Mouse (Mus musculus) lung, postnatal 25 days (tissue): ENCODE results near the gene Tnfsf10.

ENCODE experiments used
- DNase-seq: peaks from one replicate; pipeline ENCODE4 v3.0.0; 2022; ENCODE audit warnings: low spot score

The Tnfsf10 gene

DNA sequence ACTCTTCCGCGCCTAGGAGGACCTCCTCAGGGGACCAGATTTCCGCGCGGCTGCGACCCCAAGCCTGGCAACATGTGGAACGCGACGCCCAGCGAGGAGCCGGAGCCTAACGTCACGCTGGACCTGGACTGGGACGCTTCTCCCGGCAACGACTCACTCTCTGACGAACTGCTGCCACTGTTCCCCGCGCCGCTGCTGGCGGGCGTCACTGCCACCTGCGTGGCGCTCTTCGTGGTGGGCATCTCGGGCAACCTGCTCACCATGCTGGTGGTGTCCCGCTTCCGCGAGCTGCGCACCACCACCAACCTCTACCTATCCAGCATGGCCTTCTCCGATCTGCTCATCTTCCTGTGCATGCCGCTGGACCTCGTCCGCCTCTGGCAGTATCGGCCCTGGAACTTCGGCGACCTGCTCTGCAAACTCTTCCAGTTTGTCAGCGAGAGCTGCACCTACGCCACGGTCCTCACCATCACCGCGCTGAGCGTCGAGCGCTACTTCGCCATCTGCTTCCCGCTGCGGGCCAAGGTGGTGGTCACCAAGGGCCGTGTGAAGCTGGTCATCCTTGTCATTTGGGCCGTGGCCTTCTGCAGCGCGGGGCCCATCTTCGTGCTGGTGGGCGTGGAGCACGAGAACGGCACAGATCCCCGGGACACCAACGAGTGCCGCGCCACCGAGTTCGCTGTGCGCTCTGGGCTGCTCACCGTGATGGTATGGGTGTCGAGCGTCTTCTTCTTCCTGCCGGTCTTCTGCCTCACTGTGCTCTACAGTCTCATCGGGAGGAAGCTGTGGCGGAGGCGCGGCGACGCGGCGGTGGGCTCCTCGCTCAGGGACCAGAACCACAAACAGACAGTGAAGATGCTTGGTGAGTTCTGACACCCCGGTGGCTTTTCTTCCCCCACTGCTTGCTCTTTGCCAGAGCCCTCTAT, 55.2 kb downstream of the Tnfsf10 start:
- no peak for DNase-seq

DNA sequence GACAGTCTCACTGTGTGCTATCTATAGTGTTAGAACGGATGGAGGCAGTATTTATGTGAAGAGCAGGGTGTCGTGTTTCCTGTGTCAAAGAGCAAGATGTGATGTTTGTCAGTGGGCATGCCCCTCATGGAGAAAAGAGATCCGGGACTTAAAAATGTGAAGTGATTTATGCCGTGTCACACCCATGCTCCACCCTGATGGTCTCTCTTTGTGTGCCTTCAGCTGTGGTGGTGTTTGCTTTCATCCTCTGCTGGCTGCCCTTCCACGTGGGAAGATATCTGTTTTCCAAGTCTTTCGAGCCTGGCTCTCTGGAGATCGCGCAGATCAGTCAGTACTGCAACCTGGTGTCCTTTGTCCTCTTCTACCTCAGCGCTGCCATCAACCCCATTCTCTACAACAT, 57.6 kb downstream of the Tnfsf10 start:
- no peak for DNase-seq

DNA sequence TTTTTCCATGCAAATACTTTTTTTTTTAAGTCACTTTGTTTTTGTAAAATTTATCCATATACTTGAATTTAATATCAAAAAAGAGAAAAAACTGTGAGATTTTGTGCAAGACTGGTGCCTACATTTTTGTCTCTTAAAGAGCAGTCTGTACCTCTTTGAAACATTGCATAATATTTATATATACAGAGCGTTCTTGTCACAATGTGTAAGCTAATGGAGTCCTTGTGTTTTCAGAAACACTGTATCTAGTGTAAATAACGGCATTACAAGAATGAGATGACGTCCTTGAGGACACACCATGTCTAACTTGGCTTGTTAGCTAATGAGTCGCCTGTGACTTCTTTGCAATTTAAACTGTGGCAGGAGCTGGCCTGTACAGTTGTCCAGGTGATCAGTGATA, 61.1 kb downstream of the Tnfsf10 start:
- no peak for DNase-seq

DNA sequence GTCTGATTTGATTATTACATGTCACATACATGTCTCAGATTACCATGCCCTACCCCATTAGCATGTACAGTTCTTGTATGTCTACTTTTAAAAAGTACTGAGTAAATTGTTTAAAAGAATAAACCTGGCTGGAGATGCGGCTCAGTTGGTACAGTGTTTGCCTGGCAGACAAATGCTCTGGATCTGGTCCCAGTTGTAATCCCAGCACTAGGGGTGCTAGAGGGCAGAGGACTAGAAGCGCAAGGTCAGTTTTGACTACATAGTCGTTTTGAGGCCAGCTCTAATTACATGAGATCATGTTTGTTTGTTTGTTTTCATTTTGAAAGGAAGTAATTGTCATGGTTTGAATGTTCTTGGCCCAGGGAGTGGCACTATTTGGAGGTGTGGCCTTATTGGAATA, 68.0 kb downstream of the Tnfsf10 start:
- DNase-seq, result no peak

DNA sequence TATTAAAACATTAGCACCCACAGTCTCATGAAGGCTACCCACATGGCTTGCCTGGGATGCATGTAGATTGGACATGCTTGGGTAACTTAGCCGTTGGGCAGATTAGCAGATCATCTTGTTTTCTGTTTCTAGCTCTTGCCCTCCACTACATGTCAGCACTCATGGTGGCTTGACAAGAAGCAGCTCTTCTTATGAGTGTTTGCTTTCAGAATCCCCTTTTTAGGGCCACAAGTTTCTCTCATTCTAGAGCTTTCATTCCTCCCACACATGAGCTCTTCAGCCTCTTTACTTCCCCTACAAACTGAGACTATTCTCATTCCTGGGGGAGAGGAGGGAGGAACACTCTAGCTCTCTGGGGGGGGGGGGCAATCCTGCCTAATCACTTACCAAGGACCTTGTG, 73.1 kb downstream of the Tnfsf10 start:
- no peak for DNase-seq
